Mouse (Mus musculus): Measurements from ENCODE around the gene Ryr1. TPM values are rescaled to one million over a fixed set of nuclear protein-coding genes. Genes with fewer than 3 reads are reported as not detected.

Ryr1 gene
- polyA plus RNA-seq, 1 experiment from 2014 or later, result 0.09 TPM

DNA sequence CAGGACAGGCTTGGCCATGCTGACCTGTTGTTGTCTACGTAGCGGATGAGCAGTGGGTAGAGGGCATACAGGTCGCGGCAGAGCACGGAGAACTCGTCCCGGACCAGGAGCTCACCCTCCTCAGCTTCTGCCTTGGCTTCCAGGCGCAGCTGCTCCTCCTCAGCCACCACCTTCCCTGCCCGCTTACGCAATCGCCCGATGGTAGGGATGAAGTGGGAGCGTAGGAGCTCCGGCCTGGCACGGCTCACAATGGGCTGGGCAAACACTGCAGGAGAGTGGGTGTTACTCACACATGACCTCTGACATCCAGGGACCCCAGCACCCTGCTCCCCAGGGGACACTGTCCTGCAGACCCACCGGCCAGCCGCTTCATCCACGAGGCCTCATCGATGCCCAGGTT, 65.5 kb downstream of the Ryr1 start:
- 71% methylated on average over 19 of the region's 19 CpGs for WGBS (ENCODE audit: insufficient replicate concordance)
- ATAC-seq, result no peak
- no peak for TF ChIP-seq CTCF (IDR thresholded peaks at IDR 0.05; ENCODE audit: low read depth)
- no peak for TF ChIP-seq EP300 (IDR thresholded peaks at IDR 0.05; ENCODE audit: low read depth)

DNA sequence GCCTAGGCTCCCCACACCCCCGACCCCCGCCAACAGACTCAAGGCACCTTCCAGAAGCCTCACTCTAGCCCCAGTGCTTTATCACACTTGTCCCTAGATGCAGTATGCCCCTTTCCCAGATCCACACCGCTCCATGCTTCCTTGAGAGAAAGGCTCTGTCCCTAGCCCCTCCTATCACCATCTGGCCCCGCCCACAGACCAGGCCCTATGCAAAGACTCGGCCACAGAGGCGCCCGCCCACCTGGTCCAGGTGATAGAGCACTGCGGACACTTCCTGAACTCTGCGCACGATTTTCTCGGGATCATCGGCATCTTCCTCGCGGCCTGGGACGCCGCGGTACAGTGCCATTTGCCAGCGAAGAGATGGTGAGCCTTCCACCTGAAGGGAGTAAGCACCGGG, 72.2 kb downstream of the Ryr1 start:
- H3K4me3 ChIP-seq (ENCODE audit: low read depth, low read length), result no peak overlapping the region
- peaks cover 25% of the 10 kb centered on the region for H3K27me3 ChIP-seq (ENCODE audit: insufficient read depth, low read length)

More for the DNA sequence above, 65.5 kb downstream of the Ryr1 start:
- no peak overlapping the region for H3K27ac ChIP-seq (ENCODE audit: low read depth)
- no peaks in the 10 kb centered on the region for H3K4me1 ChIP-seq (ENCODE audit: insufficient read depth)
- H3K4me3 ChIP-seq (ENCODE audit: low read depth, low read length), result no peak overlapping the region
- H3K4me2 ChIP-seq (ENCODE audit: low read depth, low read length), result no peak overlapping the region
- DNase-seq, result no peak
- no peaks in the 10 kb centered on the region for H3K36me3 ChIP-seq (replicated peaks; ENCODE audit: insufficient read depth, low read length)
- H3K27me3 ChIP-seq (ENCODE audit: insufficient read depth, low read length), result no peaks in the 10 kb centered on the region
- no peak overlapping the region for H3K9ac ChIP-seq (replicated peaks)
- no peaks in the 10 kb centered on the region for H3K9me3 ChIP-seq (ENCODE audit: low read length)

GRCm38 (mm10) chr7:29050797-29051196, 74.2 kb downstream of the Ryr1 start:
- H3K27me3 ChIP-seq (ENCODE audit: insufficient read depth, low read length), result peaks cover 25% of the 10 kb centered on the region
- no peaks in the 10 kb centered on the region for H3K4me1 ChIP-seq (ENCODE audit: insufficient read depth)
- peaks cover 3% of the 10 kb centered on the region; the same call in 1 of the 2 replicates for H3K9me3 ChIP-seq (ENCODE audit: low read length)
- H3K4me2 ChIP-seq (ENCODE audit: low read depth, low read length), result no peak overlapping the region
- H3K9ac ChIP-seq (replicated peaks), result no peak overlapping the region
- DNase-seq (no peak), ATAC-seq (no peak)
- no peak overlapping the region for H3K4me3 ChIP-seq (ENCODE audit: low read depth, low read length)
- TF ChIP-seq EP300 (IDR thresholded peaks at IDR 0.05; ENCODE audit: low read depth) (no peak), CTCF (IDR thresholded peaks at IDR 0.05; ENCODE audit: low read depth) (peak; percentile 75)
- no peaks in the 10 kb centered on the region for H3K36me3 ChIP-seq (replicated peaks; ENCODE audit: insufficient read depth, low read length)
- no peak overlapping the region for H3K27ac ChIP-seq (ENCODE audit: low read depth)
- 45% methylated on average over 2 of the region's 2 CpGs for WGBS (ENCODE audit: insufficient replicate concordance)

More for the DNA sequence above, 72.2 kb downstream of the Ryr1 start:
- TF ChIP-seq CTCF (IDR thresholded peaks at IDR 0.05; ENCODE audit: low read depth), result no peak
- TF ChIP-seq EP300 (IDR thresholded peaks at IDR 0.05; ENCODE audit: low read depth), result no peak
- no peak overlapping the region for H3K9ac ChIP-seq (replicated peaks)
- H3K36me3 ChIP-seq (replicated peaks; ENCODE audit: insufficient read depth, low read length), result no peaks in the 10 kb centered on the region
- ATAC-seq, result no peak
- peaks cover 3% of the 10 kb centered on the region; the same call in 1 of the 2 replicates for H3K9me3 ChIP-seq (ENCODE audit: low read length)
- no peak overlapping the region for H3K27ac ChIP-seq (ENCODE audit: low read depth)
- no peak for DNase-seq
- H3K4me1 ChIP-seq (ENCODE audit: insufficient read depth), result no peaks in the 10 kb centered on the region
- 8% methylated on average over 19 of the region's 19 CpGs for WGBS (ENCODE audit: insufficient replicate concordance)
- no peak overlapping the region for H3K4me2 ChIP-seq (ENCODE audit: low read depth, low read length)

- Histone ChIP-seq H3K9ac (replicated peaks) (no peak overlapping the region), H3K36me3 (replicated peaks; ENCODE audit: insufficient read depth, low read length) (no peaks in the 10 kb centered on the region), H3K27ac (ENCODE audit: low read depth) (no peak overlapping the region), H3K4me2 (ENCODE audit: low read depth, low read length) (no peak overlapping the region), H3K4me1 (ENCODE audit: insufficient read depth) (0 out of 2 replicates have a peak, but pooled peaks cover 2% of the 10 kb centered on the region), H3K9me3 (ENCODE audit: low read length) (peaks cover 3% of the 10 kb centered on the region; the same call in 1 of the 2 replicates), H3K27me3 (ENCODE audit: insufficient read depth, low read length) (peaks cover 19% of the 10 kb centered on the region), H3K4me3 (ENCODE audit: low read depth, low read length) (no peak overlapping the region)
- DNase-seq, result no peak
- no peak for ATAC-seq
- WGBS (ENCODE audit: insufficient replicate concordance), result 64% methylated on average over 11 of the region's 11 CpGs
- TF ChIP-seq EP300 (IDR thresholded peaks at IDR 0.05; ENCODE audit: low read depth) (no peak), CTCF (IDR thresholded peaks at IDR 0.05; ENCODE audit: low read depth) (no peak)
These were observed 76.4 kb downstream of the Ryr1 start for GRCm38 (mm10) chr7:29048615-29049014.

- peaks cover 3% of the 10 kb centered on the region; the same call in 1 of the 2 replicates for H3K9me3 ChIP-seq (ENCODE audit: low read length)
- 0 out of 2 replicates have a peak, but pooled peaks cover 3% of the 10 kb centered on the region for H3K4me1 ChIP-seq (ENCODE audit: insufficient read depth)
- no peak overlapping the region for H3K4me3 ChIP-seq (ENCODE audit: low read depth, low read length)
- 77% methylated on average over 3 of the region's 3 CpGs for WGBS (ENCODE audit: insufficient replicate concordance)
- TF ChIP-seq CTCF (IDR thresholded peaks at IDR 0.05; ENCODE audit: low read depth) (peak; percentile 41), EP300 (IDR thresholded peaks at IDR 0.05; ENCODE audit: low read depth) (no peak)
- H3K9ac ChIP-seq (replicated peaks), result no peak overlapping the region
- H3K27me3 ChIP-seq (ENCODE audit: insufficient read depth, low read length), result peaks cover 13% of the 10 kb centered on the region
- H3K27ac ChIP-seq (ENCODE audit: low read depth), result no peak overlapping the region
- DNase-seq (no peak), ATAC-seq (no peak)
- H3K4me2 ChIP-seq (ENCODE audit: low read depth, low read length), result no peak overlapping the region
- H3K36me3 ChIP-seq (replicated peaks; ENCODE audit: insufficient read depth, low read length), result no peaks in the 10 kb centered on the region
These were observed 76.9 kb downstream of the Ryr1 start for GRCm38 (mm10) chr7:29048070-29048469.

- Histone ChIP-seq H3K36me3 (replicated peaks; ENCODE audit: insufficient read depth, low read length) (no peaks in the 10 kb centered on the region), H3K9ac (replicated peaks) (no peak overlapping the region), H3K27me3 (ENCODE audit: insufficient read depth, low read length) (no peaks in the 10 kb centered on the region), H3K27ac (ENCODE audit: low read depth) (no peak overlapping the region), H3K4me1 (ENCODE audit: insufficient read depth) (0 out of 2 replicates have a peak, but pooled peaks cover 3% of the 10 kb centered on the region), H3K4me2 (ENCODE audit: low read depth, low read length) (no peak overlapping the region), H3K4me3 (ENCODE audit: low read depth, low read length) (no peak overlapping the region), H3K9me3 (ENCODE audit: low read length) (peaks cover 3% of the 10 kb centered on the region; the same call in 1 of the 2 replicates)
- DNase-seq (no peak), ATAC-seq (no peak)
- WGBS (ENCODE audit: insufficient replicate concordance), result 9% methylated on average over 12 of the region's 12 CpGs
- TF ChIP-seq CTCF (IDR thresholded peaks at IDR 0.05; ENCODE audit: low read depth) (no peak), EP300 (IDR thresholded peaks at IDR 0.05; ENCODE audit: low read depth) (no peak)
These were observed 78.4 kb downstream of the Ryr1 start for GRCm38 (mm10) chr7:29046533-29046932.
